Mouse (Mus musculus) layer of hippocampus, adult 9-11 months (tissue): ENCODE measurements around the gene Cenpv.

Experiments used
- DNase-seq: peaks from one replicate; pipeline ENCODE4 v3.0.0; 2022

Cenpv gene

DNA sequence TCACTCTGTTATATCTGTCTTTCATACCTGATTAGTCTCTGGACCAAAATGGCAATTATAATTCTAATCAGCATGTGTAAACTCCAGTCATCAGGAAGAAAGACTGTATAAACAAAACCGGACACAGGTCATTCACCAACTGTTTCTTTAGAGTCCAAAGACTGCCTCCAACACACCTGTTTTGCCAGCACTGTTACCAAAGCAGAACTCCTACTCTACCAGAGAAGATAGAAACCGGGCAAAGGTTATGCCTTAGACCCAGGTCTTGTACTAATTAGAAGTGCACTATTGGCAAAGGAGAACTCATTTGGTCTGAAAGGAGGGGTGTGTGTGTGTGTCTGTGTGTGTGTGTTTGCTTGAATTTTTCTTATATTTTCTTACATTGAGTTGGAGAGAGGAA, 38.5 kb downstream of the Cenpv start:
- DNase-seq, result no peak

GRCm38 (mm10) chr11:62498802-62499201, 40.3 kb downstream of the Cenpv start:
- DNase-seq, result no peak

GRCm38 (mm10) chr11:62497181-62497580, 41.9 kb downstream of the Cenpv start:
- DNase-seq, result no peak

GRCm38 (mm10) chr11:62496151-62496715, 42.8 kb downstream of the Cenpv start:
- DNase-seq, result no peak

- no peak for DNase-seq
Measured at GRCm38 (mm10) chr11:62495276-62495801, 43.7 kb downstream of the Cenpv start.

GRCm38 (mm10) chr11:62494754-62495275, 44.2 kb downstream of the Cenpv start:
- peak; percentile 38 for DNase-seq

GRCm38 (mm10) chr11:62493701-62494100, 45.4 kb downstream of the Cenpv start:
- DNase-seq, result no peak

DNA sequence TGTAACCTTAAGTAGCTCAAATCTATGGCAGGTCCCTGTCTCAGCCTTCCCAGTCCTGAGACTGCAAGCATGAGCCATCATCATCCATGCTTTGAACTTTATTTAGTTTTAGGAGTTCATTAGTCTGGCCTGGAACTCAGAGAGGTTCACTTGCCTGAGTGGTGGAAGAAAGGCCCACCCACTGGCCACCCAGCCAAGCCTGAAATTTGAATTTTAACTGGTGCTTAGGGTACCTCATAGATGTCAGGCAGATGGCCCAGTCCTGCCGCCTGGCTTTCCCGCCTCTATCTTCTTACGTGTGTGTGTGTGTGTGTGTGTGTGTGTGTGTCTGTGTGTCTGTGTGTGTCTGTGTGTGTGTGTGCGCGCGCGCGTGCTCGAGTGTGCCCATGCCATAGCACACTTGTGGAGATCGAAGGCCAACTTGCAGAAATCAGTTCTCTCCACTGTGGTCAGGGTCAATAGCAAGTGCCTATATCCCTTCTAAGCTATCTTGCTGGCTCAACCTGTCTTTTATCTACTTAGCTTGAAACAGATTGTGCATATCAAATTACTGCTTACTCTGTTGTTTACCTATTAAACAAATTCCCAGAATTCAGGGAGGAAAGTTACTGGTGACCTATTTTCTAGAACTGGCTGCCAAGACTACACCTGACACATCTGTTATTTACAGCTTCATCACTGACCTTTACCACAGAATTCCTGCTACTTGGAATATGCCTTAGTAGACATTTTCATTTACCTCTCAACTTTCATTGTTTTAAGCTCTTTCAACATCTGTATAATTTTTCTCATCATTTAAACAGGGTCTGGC, 51.3 kb downstream of the Cenpv start:
- DNase-seq, result no peak

DNA sequence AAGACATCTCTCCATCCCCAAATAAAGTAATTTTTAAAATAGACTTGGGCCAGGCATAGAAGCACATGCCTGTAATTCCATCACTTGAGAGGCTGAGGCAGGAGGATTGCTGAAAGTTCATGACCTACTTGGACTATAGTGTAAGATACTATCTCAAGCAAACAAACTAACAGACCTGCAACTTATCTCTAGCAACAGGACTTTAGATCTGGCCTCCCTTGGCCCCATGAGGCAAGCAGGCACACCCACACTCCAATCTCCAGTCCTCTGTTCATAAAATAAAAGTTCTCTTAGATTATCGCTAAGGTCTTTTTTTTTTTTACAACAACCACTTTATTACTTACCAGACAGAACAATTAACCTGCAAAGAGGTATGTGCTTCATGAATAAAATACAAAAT, 52.1 kb downstream of the Cenpv start:
- DNase-seq, result no peak

DNA sequence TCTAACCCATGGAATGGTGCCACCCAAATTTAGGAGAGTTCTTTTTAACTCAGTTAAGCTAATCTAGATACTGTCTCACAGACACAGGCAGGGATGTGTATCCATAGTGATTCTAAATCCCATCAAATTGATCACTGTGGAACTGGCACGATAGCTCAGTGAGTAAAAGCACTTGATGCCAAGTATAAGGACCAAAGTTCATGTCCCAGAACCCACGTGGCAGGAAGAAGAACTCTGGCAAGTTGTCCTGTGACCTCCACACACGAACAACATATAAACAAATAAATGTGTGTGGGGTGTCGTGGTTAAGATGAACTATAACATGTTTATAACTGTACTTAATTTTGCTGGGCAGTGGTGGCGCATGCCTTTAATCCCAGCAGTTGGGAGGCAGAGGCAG, 59.5 kb downstream of the Cenpv start:
- no peak for DNase-seq

- no peak for DNase-seq
Measured at GRCm38 (mm10) chr11:62478931-62479330, 60.1 kb downstream of the Cenpv start.

- no peak for DNase-seq
Measured at GRCm38 (mm10) chr11:62476156-62476555, 62.9 kb downstream of the Cenpv start.
